Mouse (Mus musculus) right cerebral cortex, postnatal 14 days (tissue): ENCODE measurements around the gene Dnah9.

Experiments
- DNase-seq: peaks from one replicate; pipeline ENCODE4 v3.0.0; 2022

Gene Dnah9

GRCm38 (mm10) chr11:65918480-65919236 is 249.7 kb downstream of the Dnah9 start:
- no peak for DNase-seq

DNA sequence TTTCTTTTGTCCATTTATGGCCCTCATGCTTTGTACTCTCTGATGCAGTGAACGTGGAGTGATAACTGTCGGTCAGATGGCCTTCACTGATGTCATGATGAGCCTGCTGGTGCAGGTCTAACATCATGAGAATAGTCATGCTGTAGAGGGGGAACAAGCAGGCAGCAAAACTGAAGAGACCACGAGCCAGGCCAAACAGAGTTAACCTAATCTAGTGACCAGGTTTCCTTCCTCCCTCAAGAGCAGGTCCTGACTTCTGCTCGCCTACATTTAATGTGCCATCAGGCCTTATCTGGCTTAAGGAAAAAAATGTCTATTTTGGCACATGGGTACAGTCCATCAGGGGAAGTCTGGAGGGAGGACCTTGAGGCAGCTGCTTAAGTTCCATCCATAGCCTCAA is 259.2 kb downstream of the Dnah9 start:
- no peak for DNase-seq

- DNase-seq: peak; percentile 45
Measured at GRCm38 (mm10) chr11:65905487-65905886, 262.9 kb downstream of the Dnah9 start.

GRCm38 (mm10) chr11:65903944-65904343 is 264.4 kb downstream of the Dnah9 start:
- DNase-seq: no peak

GRCm38 (mm10) chr11:65881465-65881864 is 286.9 kb downstream of the Dnah9 start:
- DNase-seq: no peak

DNA sequence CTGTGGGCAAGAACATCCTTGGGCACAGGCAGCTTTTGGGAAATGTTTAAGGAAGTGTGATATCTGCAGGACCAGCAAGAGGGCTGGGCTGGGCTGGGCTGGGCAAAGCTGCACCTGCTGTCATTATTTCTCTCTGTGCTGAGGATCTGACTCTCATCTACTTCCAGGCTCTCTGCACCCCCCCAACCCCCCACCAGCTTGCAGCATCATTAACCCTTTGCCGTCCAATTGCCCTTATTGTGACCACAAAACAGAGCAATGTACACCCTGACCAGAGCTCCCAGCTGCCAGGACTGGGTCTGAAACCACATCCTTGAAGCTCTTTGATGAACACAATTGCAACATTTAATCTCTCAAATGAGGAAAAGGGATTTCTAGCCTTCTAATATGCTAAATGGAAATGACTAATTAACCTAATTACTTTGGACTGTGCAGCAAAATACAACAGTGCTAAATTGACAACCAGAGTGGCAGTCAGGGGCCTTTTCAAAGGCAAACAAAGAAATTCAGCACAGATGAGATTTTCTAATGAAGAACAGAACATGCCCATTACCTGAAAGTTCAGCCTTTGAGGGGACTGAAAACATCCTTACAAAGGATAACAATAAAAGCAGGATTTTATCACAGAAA is 291.1 kb downstream of the Dnah9 start:
- no peak for DNase-seq

- no peak for DNase-seq
Measured at GRCm38 (mm10) chr11:65861476-65861875, 306.9 kb downstream of the Dnah9 start.

DNA sequence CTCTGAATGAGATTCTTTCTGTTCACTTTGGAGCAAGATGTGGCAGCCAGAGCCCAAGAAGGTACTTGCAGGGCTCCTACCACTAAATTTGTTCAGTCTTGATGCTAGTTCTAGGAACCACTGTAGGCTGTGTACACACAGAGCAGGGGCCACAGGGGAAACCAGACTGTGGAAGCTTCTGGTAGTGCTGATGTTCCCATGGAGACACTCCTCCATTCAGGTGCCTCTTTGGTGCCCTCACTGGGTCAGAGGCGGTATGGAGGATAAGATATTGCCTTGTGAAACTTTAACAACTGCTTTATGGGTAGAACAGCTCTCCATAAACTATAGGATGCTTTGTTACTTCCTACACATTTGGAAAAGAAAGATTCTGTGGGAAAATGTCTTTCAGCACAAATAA is 316.3 kb downstream of the Dnah9 start:
- DNase-seq: peak; percentile 17

GRCm38 (mm10) chr11:65846446-65846845 is 321.9 kb downstream of the Dnah9 start:
- no peak for DNase-seq

- DNase-seq: peak; percentile 20
Measured at GRCm38 (mm10) chr11:65838999-65839398, 329.4 kb downstream of the Dnah9 start.

GRCm38 (mm10) chr11:65824556-65824955 is 343.8 kb downstream of the Dnah9 start:
- no peak for DNase-seq

GRCm38 (mm10) chr11:65820877-65821276 is 347.5 kb downstream of the Dnah9 start:
- peak; percentile 85 for DNase-seq

GRCm38 (mm10) chr11:65820280-65820679 is 348.1 kb downstream of the Dnah9 start:
- no peak for DNase-seq

DNA sequence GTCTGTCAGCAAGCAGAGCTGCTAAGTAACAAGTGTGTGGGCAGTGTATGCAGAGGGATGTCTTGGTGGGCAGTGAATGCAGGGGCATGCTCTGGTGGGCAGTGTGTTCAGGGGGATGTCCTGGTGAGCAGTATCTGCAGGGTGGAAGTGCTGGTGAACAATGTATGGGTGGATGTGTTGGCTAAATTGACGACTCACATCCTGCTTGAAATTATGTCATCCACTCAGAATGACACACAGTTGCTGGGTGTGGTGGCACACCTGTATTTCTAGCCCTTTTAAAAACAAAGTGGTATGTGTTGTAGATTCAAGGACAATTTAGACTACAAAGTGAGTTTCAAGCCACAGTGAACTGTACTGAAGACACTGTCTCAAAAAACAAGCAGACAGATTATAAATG is 350.2 kb downstream of the Dnah9 start:
- DNase-seq: no peak

GRCm38 (mm10) chr11:65816237-65816636 is 352.1 kb downstream of the Dnah9 start:
- no peak for DNase-seq

GRCm38 (mm10) chr11:65814381-65814780 is 354.0 kb downstream of the Dnah9 start:
- DNase-seq: no peak

DNA sequence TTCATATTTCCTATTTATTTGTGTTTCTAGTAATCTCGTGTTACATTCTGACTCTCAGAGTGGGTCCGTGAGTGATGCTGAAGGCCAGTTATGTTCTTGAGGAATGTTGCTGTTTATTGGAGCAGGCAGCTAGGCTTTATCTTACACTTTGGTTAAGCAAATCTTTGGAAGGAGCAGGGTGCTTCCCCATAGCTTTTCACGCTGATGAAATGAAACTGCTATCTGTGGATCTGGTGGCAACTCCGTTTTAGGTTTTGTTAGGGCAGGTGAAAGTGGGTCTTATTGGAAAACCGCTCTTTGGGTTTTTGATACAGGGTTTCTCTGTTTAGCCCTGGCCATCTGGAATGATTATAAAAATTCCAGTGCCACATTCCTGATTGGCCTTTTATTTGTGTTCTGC is 356.3 kb downstream of the Dnah9 start:
- no peak for DNase-seq

- no peak for DNase-seq
Measured at GRCm38 (mm10) chr11:65807601-65808000, 360.8 kb downstream of the Dnah9 start.

DNA sequence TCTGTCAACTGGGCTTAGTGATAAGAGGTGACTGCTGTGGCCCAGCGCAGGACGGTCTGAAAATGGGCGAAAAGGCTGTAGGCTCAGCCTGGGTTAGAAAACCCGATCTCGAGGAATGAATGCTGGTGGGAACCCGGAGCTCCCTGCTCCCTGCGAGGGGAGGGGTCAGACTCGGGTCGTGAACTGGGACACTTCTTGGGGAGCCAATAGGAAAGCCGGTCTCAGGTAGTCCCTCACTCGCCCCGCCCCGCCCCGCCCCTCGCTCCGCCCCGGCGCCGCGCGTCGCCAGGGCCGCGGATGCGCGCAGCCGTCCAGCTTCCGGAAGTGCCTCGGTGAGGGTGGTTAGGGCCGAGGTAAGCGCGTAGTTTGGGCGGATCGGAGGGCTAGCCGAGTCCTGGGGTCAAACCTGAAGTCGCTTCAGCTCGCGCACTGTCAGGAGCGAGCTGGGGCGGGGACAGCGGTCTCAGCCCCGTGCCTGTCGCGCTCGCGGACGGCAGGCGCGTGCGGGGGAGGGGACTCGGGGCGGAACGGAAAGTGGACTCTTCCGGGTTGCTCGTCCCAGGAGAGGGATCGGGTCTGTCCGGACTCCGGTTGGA is 361.3 kb downstream of the Dnah9 start, which contains the start of gene Zkscan6:
Gene Zkscan6, plus strand, starts transcription at position 267 of the 596 bp plus-strand sequence.
- DNase-seq: peak; percentile 87

DNA sequence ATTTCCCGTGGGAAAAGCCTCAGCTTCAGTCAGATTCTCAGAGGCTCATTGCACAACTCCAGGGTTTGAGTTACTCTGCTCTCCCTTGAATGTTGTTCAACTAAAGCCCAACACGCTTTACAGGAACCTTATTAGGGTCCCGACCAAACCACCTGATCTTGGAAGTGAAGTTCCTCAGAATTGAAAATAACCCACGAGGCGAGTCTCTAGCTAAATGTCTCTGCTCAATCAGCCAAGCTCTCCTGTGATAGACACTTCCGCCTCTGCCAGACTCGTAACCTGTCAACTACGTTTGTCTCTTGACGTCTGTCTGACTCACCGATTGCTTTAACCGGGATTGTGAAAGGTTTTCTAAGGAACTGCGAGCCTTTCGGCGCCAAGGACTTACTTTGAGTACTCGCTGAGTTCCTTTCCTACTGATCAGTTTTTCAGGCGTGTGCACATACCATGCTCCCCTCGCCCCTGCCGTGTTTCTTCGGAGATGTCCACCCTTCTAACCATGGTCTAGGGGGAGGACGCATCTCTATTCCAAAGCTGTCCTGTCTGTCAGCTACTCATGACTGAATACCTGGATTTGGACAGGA is 361.9 kb downstream of the Dnah9 start:
- no peak for DNase-seq

- DNase-seq: peak; percentile 79
Measured at GRCm38 (mm10) chr11:65801899-65802298, 366.5 kb downstream of the Dnah9 start.

DNA sequence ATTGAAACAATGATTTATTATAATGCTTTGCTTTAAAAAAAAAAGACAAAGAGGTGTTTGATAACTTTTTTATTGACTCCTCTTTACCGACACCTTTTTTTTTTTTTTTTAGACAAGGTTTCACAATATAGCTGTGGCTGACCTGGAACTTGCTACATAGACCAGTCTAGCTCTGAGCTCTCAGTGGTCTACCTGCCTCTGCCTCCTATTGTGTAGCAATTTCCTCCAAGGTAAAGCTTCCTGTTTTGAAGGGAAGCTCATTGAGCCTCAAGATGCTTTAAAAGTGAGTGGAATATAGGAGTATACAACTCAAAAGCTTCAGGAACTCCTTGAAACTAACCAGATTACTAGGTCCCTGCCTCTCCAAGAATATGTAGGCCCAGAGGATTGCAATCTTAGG is 372.5 kb downstream of the Dnah9 start:
- DNase-seq: no peak

DNA sequence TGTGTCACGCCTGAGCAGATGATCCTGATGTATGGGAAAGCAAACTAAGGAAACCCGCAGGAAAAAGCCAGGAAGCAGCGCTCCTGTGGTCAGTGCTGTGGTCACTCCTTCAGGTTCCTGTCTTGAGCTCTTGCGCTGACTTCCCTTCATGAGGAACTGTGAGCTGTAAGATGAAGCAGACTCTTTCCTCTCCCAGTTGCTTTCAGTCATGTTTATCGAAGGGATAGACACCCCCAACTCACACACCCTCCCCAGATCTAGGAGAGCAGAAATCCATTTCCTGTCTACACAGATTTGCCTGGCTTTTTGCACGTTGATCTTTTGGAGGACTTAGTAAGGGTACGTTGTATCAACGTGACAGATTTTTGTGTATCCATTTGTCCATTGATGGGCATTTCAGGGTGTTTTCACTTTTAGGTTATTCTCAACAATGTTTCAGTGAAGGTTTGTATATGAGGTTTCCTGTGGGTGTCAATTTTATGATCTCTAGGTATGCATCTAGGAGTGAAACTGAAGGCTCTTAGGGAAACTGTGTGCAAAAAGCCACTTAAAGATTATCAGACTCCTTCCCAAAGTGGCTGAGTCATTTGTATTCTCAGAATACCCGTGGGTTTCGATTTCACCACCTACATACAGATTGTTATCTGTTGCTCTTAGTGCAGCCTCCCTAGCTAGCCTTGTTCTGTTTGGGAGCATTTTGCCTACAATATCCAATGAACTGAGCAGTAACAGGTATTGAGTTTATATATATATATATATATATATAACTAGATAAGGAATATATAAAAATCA is 373.7 kb downstream of the Dnah9 start:
- DNase-seq: no peak
